8 mouse cellular contexts compared by ENCODE assay signal in the genomic region with DNA sequence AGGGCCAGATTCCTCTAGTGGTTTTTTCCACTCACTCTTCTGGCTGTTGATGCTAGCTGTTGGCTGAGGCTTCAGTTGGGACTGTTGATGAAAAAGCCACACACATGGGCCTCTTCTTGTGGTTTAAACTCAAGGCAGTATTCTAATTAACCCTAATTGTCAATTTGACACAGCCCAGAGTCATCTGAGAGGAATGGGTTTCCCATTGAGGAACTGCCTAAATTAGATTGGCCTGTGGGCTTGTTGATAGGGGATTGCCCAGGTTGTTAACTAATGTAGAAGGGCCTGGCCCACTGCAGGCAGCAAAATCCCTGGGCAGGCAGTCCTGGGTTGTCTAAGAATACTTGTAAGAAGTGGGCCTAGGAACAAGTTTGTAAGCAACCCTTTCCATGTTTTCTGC.
"Had no signal": no experiment of that assay in that cellular context is flagged by ENCODE, and none has a peak within 500 bp of the region (broad histone marks: within the 10 kb centered on the region; RNA-seq: fewer than 3 reads in every experiment).

No protein-coding gene starts in this region.

- DNase-seq: liver, postnatal 0 days; lung, adult 2 months; lung, postnatal 14 days; lung, postnatal 36 days; right cerebral cortex, postnatal 14 days; thymus, adult 2 months; thymus, postnatal 14 days; thymus, postnatal 36 days had no signal
